Mouse (Mus musculus): ENCODE measurements around the gene Mier2.

The Mier2 gene

GRCm38 (mm10) chr10:79574796-79575195 is 19.8 kb upstream of the Mier2 start:
- no peak for DNase-seq (ENCODE audit: low spot score)

- no peak for DNase-seq (ENCODE audit: low spot score)
Observed at GRCm38 (mm10) chr10:79574350-79574749, 19.4 kb upstream of the Mier2 start.

- no peak for DNase-seq (ENCODE audit: low spot score)
Observed at GRCm38 (mm10) chr10:79573611-79574010, 18.6 kb upstream of the Mier2 start.

- DNase-seq (ENCODE audit: low spot score), result no peak
Observed at GRCm38 (mm10) chr10:79571314-79571713, 16.3 kb upstream of the Mier2 start.

GRCm38 (mm10) chr10:79569921-79570320 is 14.9 kb upstream of the Mier2 start:
- DNase-seq (ENCODE audit: low spot score), result no peak

- DNase-seq (ENCODE audit: low spot score), result no peak
Observed at GRCm38 (mm10) chr10:79559716-79560115, 4.7 kb upstream of the Mier2 start.

GRCm38 (mm10) chr10:79557496-79557895 is 2.5 kb upstream of the Mier2 start:
- DNase-seq (ENCODE audit: low spot score), result no peak

- DNase-seq (ENCODE audit: low spot score), result no peak
Observed at GRCm38 (mm10) chr10:79556951-79557350, 2.0 kb upstream of the Mier2 start.

GRCm38 (mm10) chr10:79555238-79555724 is 282 bp upstream of the Mier2 start:
- no peak for DNase-seq (ENCODE audit: low spot score)

- DNase-seq (ENCODE audit: low spot score), result no peak
Observed at GRCm38 (mm10) chr10:79553691-79554090, 1.3 kb downstream of the Mier2 start.

GRCm38 (mm10) chr10:79553176-79553575 is 1.8 kb downstream of the Mier2 start:
- DNase-seq (ENCODE audit: low spot score), result no peak

GRCm38 (mm10) chr10:79552531-79552930 is 2.5 kb downstream of the Mier2 start:
- DNase-seq (ENCODE audit: low spot score), result no peak

- DNase-seq (ENCODE audit: low spot score), result no peak
Observed at GRCm38 (mm10) chr10:79550366-79550765, 4.6 kb downstream of the Mier2 start.

GRCm38 (mm10) chr10:79548971-79549723 is 5.9 kb downstream of the Mier2 start:
- DNase-seq (ENCODE audit: low spot score), result no peak

- DNase-seq (ENCODE audit: low spot score), result no peak
Observed at GRCm38 (mm10) chr10:79548546-79548945, 6.5 kb downstream of the Mier2 start.

GRCm38 (mm10) chr10:79547148-79547675 is 7.8 kb downstream of the Mier2 start:
- DNase-seq (ENCODE audit: low spot score), result no peak

- no peak for DNase-seq (ENCODE audit: low spot score)
Observed at GRCm38 (mm10) chr10:79546483-79546882, 8.5 kb downstream of the Mier2 start.

- DNase-seq (ENCODE audit: low spot score), result no peak
Observed at GRCm38 (mm10) chr10:79545891-79546290, 9.1 kb downstream of the Mier2 start.

GRCm38 (mm10) chr10:79544631-79545030 is 10.4 kb downstream of the Mier2 start:
- no peak for DNase-seq (ENCODE audit: low spot score)

- DNase-seq (ENCODE audit: low spot score), result no peak
Observed at GRCm38 (mm10) chr10:79543884-79544597, 11.0 kb downstream of the Mier2 start.

GRCm38 (mm10) chr10:79542171-79542570 is 12.8 kb downstream of the Mier2 start:
- no peak for DNase-seq (ENCODE audit: low spot score)

- DNase-seq (ENCODE audit: low spot score), result no peak
Observed at GRCm38 (mm10) chr10:79541522-79541921, 13.5 kb downstream of the Mier2 start.

- no peak for DNase-seq (ENCODE audit: low spot score)
Observed at GRCm38 (mm10) chr10:79540746-79541145, 14.3 kb downstream of the Mier2 start.
